Mouse (Mus musculus): ENCODE data around the gene Fn3k.

DNA sequence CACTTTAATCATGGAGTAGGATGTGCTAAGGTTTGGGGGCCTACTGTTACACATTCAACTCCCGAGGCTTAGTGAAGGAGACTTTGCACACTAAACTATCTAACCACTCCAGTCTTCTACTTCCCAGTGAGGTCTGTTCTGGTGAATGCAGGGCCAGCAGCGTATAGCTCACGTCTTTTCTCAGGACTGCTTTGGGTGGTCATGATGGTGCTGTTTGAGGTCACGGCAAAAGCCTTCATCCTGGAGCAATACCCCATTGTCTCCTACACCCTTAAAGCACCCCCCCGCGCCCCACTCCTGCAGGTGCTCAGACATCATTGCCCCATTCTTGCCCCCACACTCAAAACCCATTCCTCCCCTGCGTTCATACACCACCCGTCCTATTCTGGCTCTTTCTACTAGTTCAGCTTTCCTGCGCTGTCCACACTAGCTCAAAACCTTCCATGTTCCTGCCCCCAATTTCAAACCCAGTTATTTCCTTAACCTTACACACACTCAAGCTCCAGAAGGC is 16.6 kb downstream of the Fn3k start:
- no peak for TF ChIP-seq CTCF (IDR thresholded peaks at IDR 0.05; ENCODE audit: extremely low read depth, insufficient read length, insufficient replicate concordance, low read depth, low read length)
- TF ChIP-seq POLR2A (IDR thresholded peaks at IDR 0.05; ENCODE audit: low read depth, low read length) = no peak

Data from small intestine, adult 2 months (tissue).